Mouse (Mus musculus) adrenal gland, adult 8-10 months (tissue): ENCODE measurements at regions not wholly inside any gene's neighbourhood (a gene's known extent, or its start where the extent isn't known, plus 50 kb on each side); places are given as distances from the start of the nearest gene placed in this dataset.
"Not testable (repeated sequence)": the region's sequence is repeated elsewhere in the genome, so short reads cannot be mapped to it uniquely, and the experiment has no call there.

Source experiments
- DNase-seq: peaks from one replicate; pipeline ENCODE4 v3.0.0; 2022

DNA sequence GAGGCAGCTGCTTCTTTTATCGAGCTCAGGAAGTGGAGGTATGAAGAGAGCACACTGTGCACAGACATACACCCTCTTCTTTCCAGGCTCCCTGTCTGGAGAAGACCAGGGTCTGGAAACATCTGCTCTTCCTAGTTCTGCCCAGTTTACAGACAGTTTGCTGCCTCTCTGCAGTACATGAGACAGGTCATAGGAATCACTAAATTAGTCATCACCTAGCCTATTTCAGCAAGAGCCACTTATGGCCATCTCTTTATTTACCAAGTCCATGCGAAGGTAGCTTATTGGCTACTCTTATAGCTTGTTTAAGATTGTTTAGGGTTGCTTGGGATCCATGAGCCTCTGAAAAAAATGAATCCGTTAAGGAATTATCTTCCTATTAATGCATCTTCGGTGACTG, 257.9 kb downstream of the Nfkbiz start:
- no peak for DNase-seq

DNA sequence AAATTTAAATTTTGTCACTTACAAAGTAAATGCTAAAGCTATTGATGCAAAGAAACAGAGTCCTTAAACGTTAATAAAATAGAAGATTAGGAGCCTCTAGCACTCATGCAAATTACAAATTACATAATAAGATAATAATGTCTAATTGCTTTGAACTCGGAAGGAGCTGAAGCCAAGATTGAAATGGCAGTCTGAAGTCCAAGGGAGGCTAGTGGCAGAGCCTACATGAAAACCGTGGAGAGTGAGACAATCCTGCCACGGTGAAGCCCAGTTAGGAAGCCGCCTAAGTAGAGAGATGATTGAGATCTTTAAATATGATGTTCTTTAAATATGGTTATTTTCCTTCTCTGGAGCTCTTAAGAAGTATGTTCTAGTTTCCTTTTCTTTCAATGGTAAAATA, 260.0 kb downstream of the Nfkbiz start:
- no peak for DNase-seq

DNA sequence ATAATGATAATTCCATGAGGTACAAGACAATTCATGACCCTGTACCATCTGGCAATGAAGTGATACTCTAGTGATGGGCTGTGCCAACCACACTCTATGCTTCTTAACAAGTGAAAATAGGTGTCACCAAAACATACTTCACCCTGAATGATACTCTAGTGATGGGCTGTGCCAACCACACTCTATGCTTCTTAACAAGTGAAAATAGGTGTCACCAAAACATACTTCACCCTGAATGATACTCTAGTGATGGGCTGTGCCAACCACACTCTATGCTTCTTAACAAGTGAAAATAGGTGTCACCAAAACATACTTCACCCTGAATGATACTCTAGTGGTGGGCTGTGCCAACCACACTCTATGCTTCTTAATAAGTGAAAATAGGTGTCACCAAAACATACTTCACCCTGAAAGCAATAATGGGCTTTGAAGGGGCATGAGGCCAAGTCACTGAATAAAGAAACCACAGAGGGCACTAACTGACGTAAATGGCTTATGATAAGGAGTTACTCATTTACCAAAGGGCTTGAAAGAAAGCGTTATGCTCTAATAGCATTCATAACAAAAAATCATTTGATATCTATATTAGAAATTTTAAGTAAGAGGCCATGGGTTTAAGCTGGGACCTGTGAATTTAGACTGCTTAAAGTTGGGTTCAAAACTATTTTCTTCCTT, 263.0 kb downstream of the Nfkbiz start:
- not testable (repeated sequence) for DNase-seq

DNA sequence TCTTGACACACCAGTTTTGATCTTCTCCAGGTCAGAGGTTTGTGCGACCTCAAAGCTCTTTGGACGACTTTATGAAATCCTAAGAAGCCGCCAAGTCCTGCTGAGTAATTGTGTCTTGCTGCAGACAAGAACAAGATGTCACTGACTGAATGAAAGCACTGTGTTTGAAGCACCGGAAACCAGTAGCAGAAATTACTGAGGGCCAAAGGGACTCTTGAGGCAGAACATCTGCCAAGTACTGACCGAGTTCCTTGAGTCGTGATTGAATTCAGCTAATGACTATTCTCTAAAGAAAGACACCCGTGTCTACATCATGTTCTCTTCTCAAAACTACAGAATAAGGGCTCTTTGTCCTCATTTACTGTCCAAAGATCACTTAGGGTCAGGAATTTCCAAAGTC, 267.6 kb downstream of the Nfkbiz start:
- DNase-seq, result no peak

DNA sequence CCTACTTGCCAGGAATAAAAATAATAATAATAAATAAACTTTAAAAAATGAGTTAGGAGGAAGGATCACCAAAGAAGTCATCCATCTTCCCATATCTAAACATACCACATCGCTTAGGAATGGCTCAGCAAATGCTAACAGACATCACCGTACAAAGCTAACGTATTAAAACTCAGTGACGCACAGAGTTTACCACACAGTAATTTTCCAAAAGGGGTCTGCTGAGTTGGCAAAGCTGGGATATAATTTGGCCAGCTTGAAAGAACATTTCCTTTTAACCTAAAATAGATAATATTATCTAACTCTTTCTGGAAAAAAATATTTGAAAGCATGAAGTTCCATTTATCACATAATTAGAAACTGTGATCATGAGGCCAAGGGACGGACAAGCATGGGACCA, 268.6 kb downstream of the Nfkbiz start:
- DNase-seq, result no peak

DNA sequence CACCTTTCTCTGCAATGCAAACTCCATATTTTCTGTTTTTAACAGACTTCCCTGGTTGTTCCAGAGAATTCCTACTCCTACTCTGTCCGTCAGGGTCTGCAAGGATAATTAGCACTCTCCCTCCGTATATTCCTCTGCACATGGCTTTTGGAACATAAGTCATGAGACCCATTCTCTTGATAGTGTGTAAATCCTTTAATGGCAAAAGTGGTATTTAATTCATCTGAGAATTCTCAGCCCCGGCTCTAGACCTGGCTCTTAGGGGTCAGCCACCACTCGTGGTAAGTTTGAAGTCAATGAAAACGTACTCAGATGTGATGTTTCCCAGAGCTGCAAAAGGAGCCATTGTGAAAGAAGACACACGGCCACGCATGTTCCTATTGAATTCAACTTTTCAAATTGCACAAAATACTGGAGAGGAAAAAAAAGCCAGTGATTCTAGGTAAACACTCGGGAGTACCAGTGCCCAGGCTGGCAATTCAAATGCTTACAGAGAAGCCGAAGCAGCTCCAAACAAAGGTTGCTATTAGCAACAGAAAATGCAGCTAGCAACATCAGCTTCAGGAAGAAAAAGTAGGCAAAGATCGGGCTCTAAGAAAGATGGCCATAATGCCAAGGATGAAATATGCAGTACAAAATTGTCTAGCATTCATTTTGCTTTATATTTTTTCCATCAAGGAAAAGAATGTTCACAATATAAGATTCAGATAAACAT, 258.2 kb upstream of the Zpld1 start:
- no peak for DNase-seq

DNA sequence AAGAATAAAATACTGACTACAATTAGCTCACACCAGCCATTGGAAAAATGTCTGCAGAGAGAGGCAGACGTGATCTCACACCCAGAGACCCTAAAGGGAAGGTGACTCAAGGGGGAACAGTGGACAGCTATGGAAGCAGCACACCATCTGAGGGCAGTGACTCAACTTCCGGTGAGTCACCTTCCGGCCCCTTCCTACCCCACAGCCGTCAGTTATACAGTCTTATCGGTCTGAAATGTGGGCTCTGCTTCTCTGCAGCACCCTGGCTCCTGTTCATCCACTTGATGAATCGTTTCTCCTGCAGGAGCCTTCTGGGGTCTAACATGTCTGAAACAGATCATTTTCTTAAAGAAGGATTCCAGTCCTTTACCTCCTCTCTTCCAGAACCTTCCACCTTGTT, 257.4 kb upstream of the Zpld1 start:
- DNase-seq, result no peak

DNA sequence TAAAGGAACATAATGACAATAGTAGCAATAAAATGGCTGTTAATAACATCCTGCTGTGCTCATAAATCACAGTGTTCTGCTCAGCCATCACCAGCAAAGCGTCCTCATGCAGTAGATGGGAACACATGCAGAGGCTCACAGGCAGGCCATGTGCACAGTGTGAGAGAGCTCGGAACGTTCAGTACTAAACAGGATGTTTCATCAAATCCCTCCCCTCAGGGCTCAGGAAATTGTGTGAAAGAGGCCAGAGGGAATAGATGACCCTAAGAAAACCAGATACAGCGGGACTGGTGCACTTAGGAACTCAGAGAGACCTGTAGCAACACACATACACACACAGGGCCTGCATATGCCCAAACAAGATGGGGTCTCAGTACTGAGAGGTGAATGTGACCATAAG, 256.1 kb upstream of the Zpld1 start:
- no peak for DNase-seq

DNA sequence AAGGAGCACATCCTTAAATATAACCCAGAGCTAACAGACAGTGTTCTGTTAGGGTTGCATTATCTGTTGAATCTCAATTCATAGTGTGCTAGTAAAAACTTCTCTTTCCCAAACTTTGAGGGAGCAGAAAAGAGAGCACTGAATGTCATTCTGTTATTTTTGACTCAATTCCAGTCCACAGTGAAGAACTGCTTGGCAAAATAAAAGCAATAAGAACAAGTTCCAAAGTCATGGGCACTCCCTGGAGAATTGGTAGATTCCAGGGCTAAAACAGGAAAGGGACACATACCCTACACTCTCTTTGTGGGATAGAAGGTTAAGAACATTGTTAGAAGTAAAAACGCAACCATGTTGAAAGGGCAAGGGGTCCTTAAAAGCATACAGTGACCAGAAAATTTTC, 253.6 kb upstream of the Zpld1 start:
- no peak for DNase-seq

DNA sequence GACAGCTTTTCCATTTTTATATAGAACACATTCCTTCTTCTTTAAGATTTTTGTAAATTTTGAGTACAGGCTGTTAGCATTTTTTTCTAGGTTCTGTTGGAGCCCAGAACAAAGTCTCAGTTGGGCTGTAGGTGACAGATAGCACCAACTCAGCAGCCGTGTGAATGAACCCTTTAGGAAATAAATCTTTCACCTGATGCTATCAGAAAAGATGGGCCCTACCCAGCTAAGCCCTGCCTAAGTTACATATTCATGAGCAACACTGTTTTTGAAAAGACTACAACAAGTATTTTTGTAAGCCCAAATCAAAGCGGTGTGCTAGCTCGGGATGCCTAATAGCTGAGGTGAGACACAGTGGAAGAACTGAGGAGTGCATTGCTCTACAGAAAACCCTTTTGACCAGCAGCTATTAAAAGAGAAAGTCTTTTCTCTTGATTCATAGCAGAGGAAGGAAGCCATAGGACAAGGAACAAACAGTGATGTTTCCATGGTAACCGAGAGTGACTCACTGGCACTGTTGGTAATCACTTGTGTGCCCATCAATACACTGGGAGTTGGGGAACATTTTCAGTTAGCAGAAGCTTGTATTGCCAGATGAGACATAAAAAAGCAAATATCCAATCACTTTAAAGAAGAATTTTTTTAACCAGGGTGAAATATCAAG, 253.0 kb upstream of the Zpld1 start:
- no peak for DNase-seq

DNA sequence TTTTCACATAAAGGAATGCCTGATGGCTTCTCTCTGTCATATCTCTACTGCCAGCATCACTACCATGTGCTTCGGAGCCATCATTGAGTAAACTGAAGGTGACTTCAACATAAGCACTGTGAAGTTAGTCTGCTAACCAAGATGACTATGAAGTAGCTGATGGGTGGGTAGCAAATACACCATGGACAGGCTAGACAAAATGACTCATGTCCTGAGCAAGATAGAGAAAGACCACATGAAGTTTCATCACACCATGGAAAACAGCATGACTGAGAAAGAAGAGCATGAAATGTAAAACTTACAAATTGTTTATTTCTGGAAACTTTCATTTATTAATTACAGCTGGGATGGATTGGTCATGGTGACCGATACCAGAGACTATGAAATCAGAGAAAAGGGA, 249.3 kb upstream of the Zpld1 start:
- no peak for DNase-seq

DNA sequence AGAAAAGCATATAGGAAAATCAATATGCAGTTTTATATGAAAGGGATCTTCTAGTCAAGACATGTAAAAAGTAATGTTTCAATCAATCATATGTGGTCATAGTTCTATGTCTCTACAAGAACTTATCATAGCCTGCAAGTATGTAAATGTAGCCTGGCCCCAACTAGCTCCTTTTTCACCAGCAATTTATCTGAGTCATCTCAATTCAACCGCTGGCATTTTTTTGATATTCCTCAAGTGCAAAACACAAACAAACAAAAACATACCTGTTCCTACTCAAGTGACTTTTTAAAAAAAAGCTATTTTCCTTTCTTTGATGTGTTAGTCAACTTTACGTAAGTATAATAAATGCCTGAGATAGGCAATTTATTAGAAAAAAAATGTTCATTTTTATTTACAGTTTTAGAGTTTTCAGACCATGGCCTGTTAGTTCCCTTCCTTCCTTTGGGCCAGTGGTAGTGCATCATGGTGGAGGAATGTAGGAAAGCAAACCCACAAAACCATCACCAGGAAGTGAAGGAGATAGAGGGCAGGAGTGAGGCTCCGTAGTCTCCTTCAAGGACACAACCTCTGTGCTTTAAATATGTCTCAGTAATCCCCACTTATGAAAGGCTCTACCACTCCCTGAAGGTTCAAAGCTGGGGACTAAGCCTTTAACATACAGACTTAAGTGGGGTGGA, 242.7 kb upstream of the Zpld1 start:
- DNase-seq, result no peak

DNA sequence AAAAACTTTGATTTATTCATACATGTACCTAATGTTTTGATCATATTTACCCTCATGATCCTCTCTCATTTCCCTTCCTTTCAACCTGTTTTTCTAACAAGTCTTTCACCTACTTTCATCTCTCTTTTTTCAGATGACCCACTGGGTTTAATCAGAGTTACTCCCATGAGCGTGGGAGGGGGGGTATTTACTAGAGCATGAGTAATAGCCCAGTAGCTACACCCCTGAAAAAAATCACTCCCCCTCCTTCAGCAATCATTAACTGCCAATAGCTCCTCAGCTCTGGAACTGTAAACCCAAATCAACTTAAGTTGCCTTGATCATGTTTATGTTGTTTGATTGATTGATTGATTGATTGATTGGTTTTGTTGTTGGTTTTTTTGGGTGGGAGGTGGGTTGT, 241.4 kb upstream of the Zpld1 start:
- no peak for DNase-seq

DNA sequence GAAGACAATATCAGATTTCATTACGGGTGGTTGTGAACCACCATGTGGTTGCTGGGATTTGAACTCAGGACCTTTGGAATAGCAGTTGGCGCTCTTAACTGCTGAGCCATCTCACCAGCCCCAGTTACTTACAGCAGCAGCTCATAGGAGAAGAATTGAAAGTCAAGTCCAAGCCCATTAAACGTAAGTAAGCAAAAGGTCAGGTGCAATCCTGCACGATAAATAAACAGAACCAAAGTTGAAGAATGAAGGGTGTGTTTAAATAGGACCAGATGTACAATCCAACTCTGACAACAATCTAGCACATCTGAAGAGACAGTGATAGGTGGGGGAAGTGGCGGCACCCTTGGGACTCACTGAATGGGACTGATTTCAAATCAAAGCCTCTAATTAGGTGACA, 239.8 kb upstream of the Zpld1 start:
- DNase-seq, result no peak

DNA sequence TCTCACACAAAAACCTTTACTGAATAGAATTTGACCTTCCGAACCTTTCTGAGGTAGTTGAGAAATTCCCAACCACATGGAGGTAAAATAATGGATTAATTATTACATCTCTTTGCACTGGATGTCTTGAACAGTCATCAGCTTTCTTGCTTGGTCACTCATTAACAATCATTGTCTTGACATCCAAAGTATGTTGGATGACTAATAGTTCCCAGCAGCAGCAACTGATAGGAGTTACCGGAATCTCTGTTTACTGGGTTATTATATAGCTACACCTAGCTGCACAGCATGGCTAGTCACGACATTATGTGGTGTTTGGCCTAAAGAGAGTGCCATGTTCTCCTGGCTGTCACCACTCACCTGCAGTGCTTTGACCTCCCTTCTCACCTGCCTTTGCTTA, 234.9 kb upstream of the Zpld1 start:
- no peak for DNase-seq

DNA sequence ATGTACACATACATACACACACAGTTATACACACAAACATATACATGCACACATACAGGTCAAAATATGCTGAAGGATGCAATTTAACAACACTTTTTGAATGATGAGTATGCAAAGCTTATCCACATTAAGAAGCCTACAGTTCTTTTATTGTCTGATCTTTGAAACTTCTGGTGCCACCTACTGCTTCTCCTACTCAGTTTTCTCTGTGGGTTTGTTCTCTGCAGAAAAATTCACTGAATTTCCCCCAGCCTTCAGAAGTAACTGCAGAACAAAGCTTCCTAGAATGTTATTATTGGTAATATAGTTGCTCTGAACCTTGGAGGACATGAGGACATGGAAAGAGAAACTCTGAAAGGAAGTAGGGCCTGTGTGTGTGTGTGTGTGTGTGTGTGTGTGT, 233.1 kb upstream of the Zpld1 start:
- no peak for DNase-seq

DNA sequence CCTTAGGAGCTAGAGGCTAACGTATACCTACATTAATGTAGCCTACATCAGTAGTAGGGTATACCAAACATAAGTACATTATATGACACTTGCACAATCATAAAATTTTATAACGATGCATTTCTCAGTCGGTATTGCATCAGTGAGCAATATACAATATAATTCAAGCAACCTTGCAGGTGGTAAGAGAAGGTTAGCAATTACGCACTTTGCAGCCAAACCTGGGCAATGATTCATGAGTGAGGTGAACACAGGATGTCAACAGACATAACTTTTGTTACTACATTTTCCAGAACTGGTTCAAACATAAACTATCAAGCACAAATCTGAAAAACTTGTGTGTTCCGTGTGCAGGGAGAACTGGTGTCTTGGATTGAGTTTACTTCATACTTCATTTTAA, 229.9 kb upstream of the Zpld1 start:
- no peak for DNase-seq

DNA sequence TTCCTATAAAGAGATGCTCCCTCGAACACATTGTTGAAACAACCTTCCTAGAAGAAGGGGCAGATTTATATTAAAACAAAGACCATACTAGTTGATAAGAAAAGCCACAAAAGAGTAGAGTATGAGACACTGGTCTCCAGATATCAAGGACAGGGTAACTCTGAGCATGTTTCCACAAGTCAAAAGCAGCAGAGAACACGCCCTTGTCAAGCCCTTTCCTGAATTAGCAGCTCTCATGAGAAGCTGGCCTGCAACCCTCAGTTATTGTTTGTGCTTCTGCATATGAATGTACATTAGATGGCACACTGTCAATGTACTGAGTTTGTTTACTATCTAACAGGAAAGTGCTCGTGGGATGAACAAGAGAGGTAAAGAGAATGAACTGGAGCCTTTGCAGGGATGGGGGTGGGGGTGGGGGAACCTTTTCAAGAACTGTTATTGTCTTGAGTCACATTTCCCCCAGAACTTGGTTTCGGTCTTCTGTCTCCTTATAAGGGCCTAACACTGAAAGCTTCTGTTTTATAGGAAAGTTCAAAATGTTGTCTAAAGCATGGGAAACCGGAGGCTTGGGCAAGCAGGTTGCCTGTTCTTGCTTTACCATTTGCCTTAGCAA, 228.6 kb upstream of the Zpld1 start:
- DNase-seq, result no peak

DNA sequence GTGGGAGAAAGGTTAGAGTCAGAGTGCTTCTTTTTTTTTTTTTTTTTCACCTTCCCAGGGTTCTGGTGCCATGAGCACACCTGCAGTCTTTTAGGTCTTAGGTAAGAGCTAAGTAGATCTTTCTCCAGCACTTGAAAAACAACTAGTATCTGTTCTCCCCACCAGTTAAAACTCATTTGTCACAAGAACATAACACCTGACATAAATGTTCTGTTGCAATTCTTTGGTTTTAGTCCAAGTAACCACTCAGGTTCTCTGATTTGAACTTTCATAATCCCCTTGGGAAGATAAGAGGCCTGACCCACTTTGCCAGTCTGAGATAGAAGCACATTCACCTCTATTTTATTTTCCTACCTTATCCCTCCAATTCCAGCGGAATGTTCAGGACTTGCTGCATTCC, 225.5 kb upstream of the Zpld1 start:
- DNase-seq, result no peak

DNA sequence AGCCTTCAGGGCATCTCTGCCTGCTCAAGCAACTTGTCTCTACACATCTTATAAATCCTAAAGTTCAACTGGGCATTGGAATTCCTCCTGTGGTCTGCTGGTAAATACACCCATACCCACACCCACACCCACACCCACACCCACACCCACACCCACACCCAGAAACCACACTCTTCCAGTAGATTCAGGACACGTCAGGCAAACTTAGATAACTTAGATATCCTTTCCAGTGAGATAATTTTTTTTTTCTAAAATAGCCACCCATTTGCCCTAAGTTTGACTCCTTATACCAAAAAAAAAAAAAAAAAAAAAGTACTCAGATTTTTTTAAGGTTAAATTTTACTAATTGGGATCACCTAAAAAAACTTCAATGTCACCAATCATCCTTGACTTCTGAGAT, 224.5 kb upstream of the Zpld1 start:
- no peak for DNase-seq

DNA sequence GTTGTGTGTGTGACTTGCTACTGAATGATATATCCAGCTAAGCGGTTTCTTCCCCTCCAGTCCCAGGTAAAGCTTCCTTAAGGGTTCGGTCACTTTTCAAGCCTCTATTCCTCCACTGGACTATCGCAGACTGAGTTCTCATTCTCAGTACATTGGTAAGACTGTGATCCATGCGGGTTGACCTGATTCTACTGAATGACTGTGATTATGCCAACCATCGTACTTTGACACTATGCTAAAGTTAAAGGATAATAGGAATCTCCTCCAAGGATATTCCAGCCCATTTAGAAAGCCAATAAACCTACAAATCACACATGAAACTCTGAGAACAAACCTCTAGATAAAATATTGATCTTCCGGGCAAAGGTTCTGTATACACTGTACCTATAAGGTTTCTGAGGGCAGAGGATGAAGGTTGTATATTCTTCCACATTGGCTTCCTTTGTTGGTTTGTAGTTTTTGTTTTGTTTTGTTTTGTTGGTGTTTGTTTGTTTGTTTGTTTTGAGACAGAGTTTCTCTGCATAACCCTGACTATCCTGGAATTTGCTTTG, 223.7 kb upstream of the Zpld1 start:
- DNase-seq, result no peak

DNA sequence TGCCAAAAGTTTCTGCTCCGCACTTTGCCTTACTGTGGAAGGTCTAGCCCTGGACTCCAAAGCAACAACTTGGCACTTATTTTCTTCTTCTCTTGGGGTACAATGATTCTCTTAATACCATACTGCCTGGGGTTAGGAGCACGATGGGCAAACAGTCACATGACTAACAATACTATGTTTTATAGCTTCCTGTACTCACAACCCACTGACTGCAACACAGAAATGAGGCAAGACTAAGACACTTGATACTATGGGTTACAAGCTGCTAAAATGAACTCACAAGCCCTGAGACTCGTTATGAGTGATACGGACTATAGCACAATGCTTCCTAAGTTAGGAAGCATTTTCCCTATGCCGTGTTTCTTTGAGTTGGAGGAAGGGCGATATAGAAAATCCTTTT, 222.3 kb upstream of the Zpld1 start:
- DNase-seq, result no peak

DNA sequence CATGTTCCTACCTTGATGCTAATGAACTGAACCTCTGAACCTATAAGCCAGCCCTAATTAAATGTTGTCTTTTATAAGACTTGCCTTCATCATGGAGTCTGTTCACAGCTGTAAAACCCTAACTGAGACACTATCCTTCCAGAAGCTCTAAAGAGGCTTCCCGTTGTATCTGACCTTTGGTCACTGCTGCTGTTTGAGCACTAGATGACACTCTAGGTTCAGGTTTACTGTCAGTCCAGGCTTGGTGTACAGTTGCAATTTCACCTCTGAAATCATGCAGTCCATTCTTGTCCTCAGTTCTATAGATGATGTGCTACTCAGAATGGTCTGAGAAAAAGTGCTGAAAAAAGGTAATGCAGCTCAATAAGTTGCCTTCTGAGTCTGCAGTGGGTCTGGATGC, 221.9 kb upstream of the Zpld1 start:
- DNase-seq, result no peak
